Mouse (Mus musculus) C2C12 (cell line): ENCODE measurements around the gene Kpna7.

Source experiments
- CEBPB ChIP-seq: IDR thresholded peaks from one replicate; pipeline ENCODE4 v1.6.1; 2011; ENCODE audit warnings: low read depth, mild to moderate bottlenecking, control low read depth, moderate library complexity
- CTCF ChIP-seq: IDR thresholded peaks from one replicate; pipeline ENCODE4 v1.5.1; 2011; ENCODE audit not compliant: control insufficient read depth, insufficient read depth, insufficient read length
- MAX ChIP-seq: IDR thresholded peaks from one replicate; pipeline ENCODE4 v1.6.1; 2011; ENCODE audit warnings: mild to moderate bottlenecking, control low read depth

- TF ChIP-seq MAX (no peak), CTCF (no peak), CEBPB (no peak)
Measured at GRCm38 (mm10) chr5:144944932-144945331, 138.9 kb downstream of the Kpna7 start.
